Mouse (Mus musculus) testis, adult 2 months (tissue): ENCODE data around the gene Usf3.

Experiments
- CTCF ChIP-seq: fragments of 200-500 bp; IDR thresholded peaks from 2 replicates; pipeline ENCODE4 v1.5.1; 2012; ENCODE audit warnings: low read depth, mild to moderate bottlenecking, inconsistent platforms, low read length, moderate library complexity; ENCODE audit not compliant: control insufficient read depth, insufficient read depth, insufficient replicate concordance
- POLR2A ChIP-seq: fragments of 200-500 bp; IDR thresholded peaks from 2 replicates; pipeline ENCODE4 v1.6.1; 2012; ENCODE audit warnings: low read depth, mild to moderate bottlenecking, inconsistent platforms, low read length, moderate library complexity; ENCODE audit not compliant: control insufficient read depth

DNA sequence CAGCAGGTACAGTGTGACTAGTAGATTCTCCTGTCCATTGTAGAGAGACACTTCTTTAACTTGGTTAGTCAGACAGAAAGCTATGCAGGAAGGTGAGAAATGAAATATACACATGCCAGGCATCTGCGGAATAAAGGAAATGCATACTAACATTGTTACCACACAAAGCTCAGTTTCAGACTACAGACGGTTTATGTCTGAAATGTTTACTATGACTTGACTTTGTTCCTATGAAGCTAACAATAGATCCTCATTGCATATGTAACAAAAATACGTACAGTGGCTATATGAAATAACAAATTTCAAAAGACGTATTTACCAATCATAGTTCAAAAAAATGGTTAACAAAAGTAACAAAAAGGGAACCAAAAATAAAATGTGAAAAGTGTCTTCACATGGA lies 14.1 kb downstream of the Usf3 start:
- TF ChIP-seq CTCF: no peak
- no peak for TF ChIP-seq POLR2A
